Mouse (Mus musculus) gastrocnemius, postnatal 4 days (tissue): ENCODE results near the gene Hcfc1r1. TPM values are rescaled to one million over a fixed set of nuclear protein-coding genes. Genes with fewer than 3 reads are reported as not detected.

Experiments
- DNase-seq, 2 experiments: peaks; one replicate each; pipeline ENCODE4 v3.0.0; 2021 to 2022; ENCODE audit warnings: low spot score in 2 of 2, mixed read lengths in 2 of 2
- total RNA-seq, 2 experiments: library from RNA; stranded (reverse); gene quantifications; 2 replicates each; pipeline ENCODE4 v1.2.3; 2021

Hcfc1r1 gene
- total RNA-seq, 2 experiments from 2014 or later: 214 to 230 TPM

DNA sequence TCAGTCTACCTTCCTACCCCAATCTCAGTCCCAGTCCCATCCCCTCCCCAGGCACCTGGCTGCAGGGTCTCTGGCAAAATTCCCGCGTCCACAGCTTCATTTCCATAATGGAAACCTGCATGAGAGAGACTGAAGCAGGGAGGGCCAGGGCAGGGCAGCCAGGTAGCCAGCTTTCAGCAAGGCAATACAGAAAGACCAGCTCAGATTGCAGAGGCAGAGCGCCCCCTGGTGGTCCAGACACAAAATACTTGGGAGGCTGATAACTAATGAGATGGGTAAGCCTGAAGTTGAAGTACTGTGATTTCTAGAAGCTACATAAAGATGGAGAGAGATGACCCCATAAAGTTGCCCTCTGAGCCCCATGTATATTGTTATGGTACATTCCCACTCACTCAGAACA, 32.8 kb downstream of the Hcfc1r1 start:
- peak; percentile 64 to 73 for DNase-seq

DNA sequence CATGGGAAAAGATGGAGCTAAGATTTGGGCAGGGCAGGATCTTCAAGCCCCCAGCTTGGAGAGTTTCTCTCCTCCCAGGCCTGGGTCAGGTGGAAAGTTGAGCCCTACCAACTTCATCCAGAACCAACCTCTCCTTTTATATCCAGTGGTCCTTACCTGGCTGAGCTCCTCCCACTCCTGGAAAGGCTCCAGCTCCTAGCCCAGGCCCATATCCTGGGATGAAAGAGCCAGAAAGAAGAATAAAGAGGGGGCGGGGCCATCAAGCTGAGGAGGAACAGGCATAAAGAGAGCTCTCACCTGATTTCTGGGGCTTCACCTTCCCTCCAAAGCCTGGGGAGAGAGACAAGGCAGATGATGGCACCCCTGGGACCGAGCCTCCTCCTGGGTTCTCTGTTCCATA, 43.6 kb downstream of the Hcfc1r1 start:
- no peak for DNase-seq

- DNase-seq: no peak
Observed at GRCm38 (mm10) chr17:23719455-23719854, 46.1 kb downstream of the Hcfc1r1 start.

DNA sequence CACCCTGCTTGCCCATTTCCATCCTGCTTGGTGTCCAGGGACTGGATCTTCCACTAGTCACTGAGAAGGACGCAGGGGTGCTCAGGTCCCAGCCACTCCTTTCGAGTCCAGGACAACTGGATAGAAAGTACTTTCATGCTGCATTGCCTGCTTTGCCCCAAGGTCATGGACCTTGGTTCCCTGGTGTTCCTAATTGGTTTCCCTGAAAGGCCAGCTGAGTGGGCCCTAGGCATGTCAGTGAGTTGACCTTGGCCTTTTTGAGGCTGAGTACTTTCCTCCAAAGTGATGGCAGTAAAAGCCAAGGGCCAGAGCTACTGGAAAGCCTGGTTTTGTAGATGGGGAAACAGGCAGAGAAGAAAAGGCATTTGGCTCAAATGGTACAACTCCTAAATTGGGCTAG, 48.5 kb downstream of the Hcfc1r1 start:
- DNase-seq: no peak

DNA sequence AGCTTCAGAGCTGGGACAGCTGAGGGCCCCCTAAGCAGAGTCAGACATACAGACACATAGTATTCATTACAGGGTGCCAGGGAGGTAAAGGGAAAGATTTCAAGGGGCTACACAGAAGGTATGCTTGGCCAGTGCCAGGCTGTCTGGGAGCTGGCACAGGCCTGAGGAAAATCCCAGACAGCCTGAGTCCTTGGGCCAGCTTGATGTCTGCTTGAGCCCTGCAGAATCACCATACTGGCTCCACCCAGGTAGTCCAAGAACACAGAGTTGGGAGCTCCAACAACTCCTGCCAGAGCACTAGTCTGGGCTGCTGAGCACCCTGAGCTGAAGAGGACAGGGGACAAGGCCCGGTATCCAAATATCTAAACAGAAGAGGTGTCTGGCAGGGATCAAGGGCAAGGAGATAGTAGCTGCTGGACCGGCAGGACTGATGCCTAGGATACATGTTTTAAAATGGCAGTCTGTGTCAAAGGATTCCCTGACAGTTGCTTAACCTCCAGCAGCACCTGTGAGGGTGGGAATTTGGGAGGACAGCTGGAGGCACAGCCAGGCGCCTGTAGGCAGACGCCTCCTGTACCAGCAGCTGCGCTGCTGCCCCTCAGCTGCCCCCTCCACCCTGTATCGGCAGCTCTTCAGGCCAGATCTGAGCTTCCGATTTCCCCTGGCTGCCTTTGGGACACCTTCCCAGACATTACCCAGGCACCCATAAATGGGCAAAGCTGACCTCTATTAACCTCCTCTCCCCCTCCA, 49.2 kb downstream of the Hcfc1r1 start, which contains the start of gene 1520401A03Rik:
Gene 1520401A03Rik (minus strand): TSS at position 408 of the 750 bp plus-strand sequence.
- DNase-seq: no peak

Other genes with a start within 250 kb of the Hcfc1r1 start
- gene Vmn2r117, start 193.9 kb upstream of the Hcfc1r1 start, total RNA-seq: not detected
- 1 to 10 TPM; 4.7 to 5.3 TPM for gene Zfp213, start 109.4 kb upstream of the Hcfc1r1 start, total RNA-seq
- 1 to 10 TPM; 8.3 to 9.9 TPM for gene Zfp13, start 74.1 kb upstream of the Hcfc1r1 start, total RNA-seq
- gene Zscan10, start 72.7 kb upstream of the Hcfc1r1 start, total RNA-seq: not detected
- gene Mmp25, start 28.3 kb upstream of the Hcfc1r1 start, total RNA-seq: under 1 TPM; 0.70 to 0.71 TPM
- gene Bicdl2, start 13.1 kb upstream of the Hcfc1r1 start, total RNA-seq: not detected
- gene Thoc6, start 286 bp downstream of the Hcfc1r1 start, total RNA-seq: 10 to 100 TPM; 18.8 to 20.8 TPM
- 10 to 100 TPM; 43.7 to 55.5 TPM for gene Tnfrsf12a, start 3.9 kb downstream of the Hcfc1r1 start, total RNA-seq
- not detected for gene Cldn6, start 5.7 kb downstream of the Hcfc1r1 start, total RNA-seq
- under 1 TPM; 0.61 to 0.91 TPM for gene Cldn9, start 10.4 kb downstream of the Hcfc1r1 start, total RNA-seq
- under 1 TPM; 0.26 to 0.66 TPM for gene 1520401A03Rik, start 49.2 kb downstream of the Hcfc1r1 start, total RNA-seq
- gene Pkmyt1, start 52.7 kb downstream of the Hcfc1r1 start, total RNA-seq: 10 to 100 TPM; 11.1 to 12.4 TPM
- 10 to 100 TPM; 12.5 to 13.4 TPM for gene Paqr4, start 67.3 kb downstream of the Hcfc1r1 start, total RNA-seq
- under 1 TPM; 0.13 to 0.20 TPM for gene Kremen2, start 72.2 kb downstream of the Hcfc1r1 start, total RNA-seq
- gene Flywch1, start 98.0 kb downstream of the Hcfc1r1 start, total RNA-seq: 10 to 100 TPM; 44.5 to 49.2 TPM
- 1 to 10 TPM; 5.6 to 6.0 TPM for gene Flywch2, start 112.5 kb downstream of the Hcfc1r1 start, total RNA-seq
- 100 to 1,000 TPM; 293 to 304 TPM for gene Srrm2, start 116.9 kb downstream of the Hcfc1r1 start, total RNA-seq
- 100 to 1,000 TPM; 428 to 459 TPM for gene Elob, start 155.5 kb downstream of the Hcfc1r1 start, total RNA-seq
- not detected for gene Prss33, start 162.5 kb downstream of the Hcfc1r1 start, total RNA-seq
- not detected for gene Prss32, start 170.3 kb downstream of the Hcfc1r1 start, total RNA-seq
- gene Prss41, start 170.6 kb downstream of the Hcfc1r1 start, total RNA-seq: under 1 TPM in 1 of 2 experiments, not detected in 1; 0.18 TPM
- gene Prss21, start 194.5 kb downstream of the Hcfc1r1 start, total RNA-seq: not detected
- gene Dcpp1, start 207.3 kb downstream of the Hcfc1r1 start, total RNA-seq: not detected
- gene Dcpp2, start 207.3 kb downstream of the Hcfc1r1 start, total RNA-seq: not detected
- not detected for gene Dcpp3, start 243.9 kb downstream of the Hcfc1r1 start, total RNA-seq